Mouse (Mus musculus): ENCODE results near the gene Grcc10. TPM values are rescaled to one million over a fixed set of nuclear protein-coding genes. Genes with fewer than 3 reads are reported as not detected.

The Grcc10 gene
- polyA plus RNA-seq, 1 experiment from 2014 or later = 454 TPM

DNA sequence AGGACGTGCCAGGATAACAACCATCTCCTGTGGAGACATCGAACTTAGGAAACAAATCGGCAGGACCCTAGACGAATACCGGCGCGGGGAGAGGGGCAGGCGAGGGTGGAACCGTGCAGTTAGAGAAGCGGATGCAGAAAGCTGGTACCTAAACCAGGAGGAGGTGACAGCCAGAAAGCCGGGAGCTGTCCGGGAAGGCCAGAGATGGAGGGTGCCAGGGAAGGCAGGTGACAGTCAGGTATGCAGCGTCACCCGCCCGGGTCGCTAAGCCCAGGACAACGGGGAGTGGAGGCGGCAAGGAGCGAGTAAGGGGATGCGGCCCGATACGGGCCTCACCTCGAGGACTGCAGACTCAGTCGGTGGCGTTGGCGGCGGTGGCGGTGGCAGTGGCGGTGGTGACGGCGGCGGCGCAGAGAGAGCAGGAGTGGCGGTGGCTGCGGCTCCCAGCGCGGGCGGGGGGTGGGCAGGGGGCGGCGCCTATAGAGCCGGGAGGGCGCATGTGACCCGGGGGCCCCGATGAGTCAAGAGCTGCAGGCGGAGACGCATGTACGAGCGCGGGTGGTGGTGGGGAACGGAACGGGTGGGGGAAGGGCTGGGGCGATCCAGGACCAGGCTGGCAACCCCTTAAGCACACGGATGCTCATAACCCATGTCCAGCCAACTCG is 28.1 kb upstream of the Grcc10 start, which contains the start of gene Eno2:
Gene Eno2 (minus strand): TSS at position 573 of the 665 bp plus-strand sequence.
- Histone ChIP-seq H3K4me3 (peak within 1 kb of the TSS; percentile 64), H3K9me3 (no peaks in the 10 kb centered on the region), H3K4me1 (peaks cover 33% of the 10 kb centered on the region), H3K27ac (replicated peaks) (peak within 1 kb of the TSS; percentile 71), H3K36me3 (replicated peaks) (no peaks in the 10 kb centered on the region), H3K27me3 (replicated peaks; ENCODE audit: low read depth, poor library complexity, severe bottlenecking) (peaks cover 85% of the 10 kb centered on the region)
- WGBS = under 1% methylated on average over 54 of the region's 54 CpGs
- DNase-seq (ENCODE audit: low spot score) = peak; percentile 79

DNA sequence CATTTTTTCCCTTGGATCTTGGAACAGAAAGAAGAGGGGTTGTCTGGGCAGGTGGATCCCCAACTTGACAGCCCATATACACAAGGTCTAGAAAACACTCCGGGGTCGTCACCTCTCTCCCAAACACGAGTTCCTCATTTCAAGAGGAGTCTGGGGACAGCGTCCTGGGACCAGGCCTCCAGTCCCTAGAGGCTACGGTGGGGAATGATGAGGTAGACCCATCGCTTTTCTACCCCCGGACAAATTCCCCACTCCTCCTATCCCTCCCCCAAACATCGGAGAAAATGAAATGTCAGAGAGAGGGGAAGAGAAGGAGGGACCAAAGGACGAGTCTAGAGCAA is 27.5 kb upstream of the Grcc10 start:
- no peaks in the 10 kb centered on the region for H3K9me3 ChIP-seq
- H3K27me3 ChIP-seq (replicated peaks; ENCODE audit: low read depth, poor library complexity, severe bottlenecking) = peaks cover 85% of the 10 kb centered on the region
- H3K4me1 ChIP-seq = peaks cover 33% of the 10 kb centered on the region
- peak overlapping the region; percentile 51 for H3K27ac ChIP-seq (replicated peaks)
- 4% methylated on average over 9 of the region's 9 CpGs for WGBS
- H3K36me3 ChIP-seq (replicated peaks) = no peaks in the 10 kb centered on the region
- H3K4me3 ChIP-seq = peak overlapping the region; percentile 64
- DNase-seq (ENCODE audit: low spot score) = no peak

DNA sequence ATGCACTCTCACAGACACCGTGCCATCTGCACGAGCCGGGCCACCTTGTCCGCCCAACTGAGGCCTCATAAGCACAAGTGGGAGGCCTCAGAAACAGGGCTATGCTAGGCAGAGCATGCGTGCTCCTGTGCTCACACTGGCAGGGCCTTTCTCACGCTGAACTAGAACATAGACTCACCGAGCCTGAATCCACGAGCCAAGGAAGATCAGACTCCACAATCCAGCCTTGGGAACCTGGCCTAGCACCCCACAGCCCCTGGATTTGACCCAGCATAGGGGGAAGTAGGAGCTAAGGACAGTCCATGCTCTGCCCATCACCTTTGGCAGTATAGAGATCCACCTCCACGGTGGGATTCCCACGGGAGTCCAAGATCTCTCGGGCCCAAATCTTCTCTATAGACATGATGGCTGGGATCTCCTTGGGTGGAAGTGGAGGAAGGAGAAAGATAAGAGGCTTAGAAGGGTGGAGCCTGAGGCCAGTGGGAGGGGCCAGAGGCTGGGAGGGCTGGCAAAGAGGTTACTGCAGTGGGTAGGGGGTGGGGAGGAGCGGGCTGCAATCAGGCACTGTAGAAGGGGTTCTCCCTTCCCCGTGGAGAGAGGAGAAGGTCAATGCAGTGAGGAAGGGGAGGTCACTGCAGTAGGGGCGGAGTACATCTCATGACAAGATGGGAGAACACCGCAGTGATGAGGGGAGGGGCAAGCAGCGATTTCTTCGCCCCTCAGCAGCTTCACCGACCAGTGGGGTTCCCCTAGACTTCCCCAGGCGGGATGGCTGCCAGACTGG is 26.9 kb upstream of the Grcc10 start:
- Histone ChIP-seq H3K4me3 (peak overlapping the region; percentile 64), H3K9me3 (no peaks in the 10 kb centered on the region), H3K27me3 (replicated peaks; ENCODE audit: low read depth, poor library complexity, severe bottlenecking) (peaks cover 86% of the 10 kb centered on the region), H3K27ac (replicated peaks) (peak overlapping the region; percentile 51), H3K4me1 (peaks cover 33% of the 10 kb centered on the region), H3K36me3 (replicated peaks) (no peaks in the 10 kb centered on the region)
- 20% methylated on average over 19 of the region's 19 CpGs for WGBS
- peak; percentile 38 for DNase-seq (ENCODE audit: low spot score)

DNA sequence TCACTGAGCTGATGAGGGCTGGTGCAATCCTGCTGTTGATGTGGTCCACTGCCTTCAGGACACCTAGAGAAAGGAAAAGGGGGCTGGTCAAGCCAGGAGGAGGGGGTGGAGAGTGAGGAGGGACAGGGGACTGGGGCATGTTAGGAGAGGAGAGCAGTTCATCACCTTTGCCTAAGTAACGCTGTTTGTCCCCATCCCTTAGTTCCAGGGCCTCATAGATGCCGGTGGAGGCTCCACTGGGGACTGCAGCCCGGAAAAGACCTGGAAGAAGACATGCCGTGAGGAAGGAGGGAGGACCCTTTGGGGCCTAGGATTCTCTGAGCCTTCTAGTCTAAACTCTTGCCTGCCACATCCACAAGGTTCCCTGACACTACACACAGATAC is 26.4 kb upstream of the Grcc10 start:
- DNase-seq (ENCODE audit: low spot score) = no peak
- Histone ChIP-seq H3K4me1 (peaks cover 33% of the 10 kb centered on the region), H3K27me3 (replicated peaks; ENCODE audit: low read depth, poor library complexity, severe bottlenecking) (peaks cover 86% of the 10 kb centered on the region), H3K9me3 (no peaks in the 10 kb centered on the region), H3K27ac (replicated peaks) (peak overlapping the region; percentile 40), H3K4me3 (peak overlapping the region; percentile 11; the same call in 1 of the 2 replicates), H3K36me3 (replicated peaks) (no peaks in the 10 kb centered on the region)
- WGBS = 25% methylated on average over 4 of the region's 4 CpGs

DNA sequence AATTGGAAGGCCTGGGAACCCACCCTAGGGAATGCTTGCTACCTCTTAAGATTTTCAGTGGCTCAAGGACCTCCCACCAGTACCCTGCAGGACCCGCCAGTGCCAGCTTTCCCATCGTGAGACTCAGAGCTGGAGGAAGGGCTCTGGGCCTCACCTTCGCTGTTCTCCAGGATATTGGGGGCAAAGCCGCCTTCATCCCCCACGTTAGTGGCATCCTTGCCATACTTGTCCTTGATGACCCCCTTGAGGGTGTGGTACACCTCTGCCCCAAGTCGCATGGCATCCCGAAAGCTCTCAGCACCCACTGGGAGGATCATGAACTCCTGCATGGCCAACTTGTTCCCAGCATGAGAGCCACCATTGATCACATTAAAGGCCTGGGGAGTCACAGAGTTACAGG is 24.8 kb upstream of the Grcc10 start:
- Histone ChIP-seq H3K36me3 (replicated peaks) (no peaks in the 10 kb centered on the region), H3K27me3 (replicated peaks; ENCODE audit: low read depth, poor library complexity, severe bottlenecking) (peaks cover 80% of the 10 kb centered on the region), H3K4me3 (no peak overlapping the region), H3K4me1 (peaks cover 33% of the 10 kb centered on the region), H3K9me3 (no peaks in the 10 kb centered on the region), H3K27ac (replicated peaks) (no peak overlapping the region)
- DNase-seq (ENCODE audit: low spot score) = no peak
- 81% methylated on average over 7 of the region's 7 CpGs for WGBS

DNA sequence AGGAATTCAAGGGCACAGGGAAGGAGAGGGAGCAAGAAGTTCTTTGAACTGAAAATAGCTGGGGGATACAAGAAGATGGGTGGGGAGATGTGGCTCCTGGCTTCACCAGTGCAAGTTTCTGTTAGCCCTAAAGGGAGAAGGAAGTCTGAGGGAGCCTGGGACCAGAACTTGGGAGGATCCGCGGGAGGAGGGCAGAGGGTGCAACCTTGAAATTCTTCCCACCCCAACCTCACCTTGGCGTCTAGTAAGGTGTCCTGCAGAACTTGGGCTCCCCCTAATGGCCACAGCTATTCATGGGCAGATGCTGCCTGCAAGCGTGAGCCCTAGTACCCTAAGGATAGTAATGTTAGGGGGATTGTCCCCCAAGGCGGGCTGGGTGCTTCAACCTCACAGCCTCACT is 18.1 kb upstream of the Grcc10 start:
- 3% methylated on average over 5 of the region's 5 CpGs for WGBS
- DNase-seq (ENCODE audit: low spot score) = peak; percentile 87
- Histone ChIP-seq H3K27ac (replicated peaks) (peak overlapping the region; percentile 98), H3K4me1 (peaks cover 45% of the 10 kb centered on the region), H3K27me3 (replicated peaks; ENCODE audit: low read depth, poor library complexity, severe bottlenecking) (peaks cover 24% of the 10 kb centered on the region; the same call in 1 of the 2 replicates), H3K4me3 (peak overlapping the region; percentile 81), H3K9me3 (no peaks in the 10 kb centered on the region), H3K36me3 (replicated peaks) (no peaks in the 10 kb centered on the region)

DNA sequence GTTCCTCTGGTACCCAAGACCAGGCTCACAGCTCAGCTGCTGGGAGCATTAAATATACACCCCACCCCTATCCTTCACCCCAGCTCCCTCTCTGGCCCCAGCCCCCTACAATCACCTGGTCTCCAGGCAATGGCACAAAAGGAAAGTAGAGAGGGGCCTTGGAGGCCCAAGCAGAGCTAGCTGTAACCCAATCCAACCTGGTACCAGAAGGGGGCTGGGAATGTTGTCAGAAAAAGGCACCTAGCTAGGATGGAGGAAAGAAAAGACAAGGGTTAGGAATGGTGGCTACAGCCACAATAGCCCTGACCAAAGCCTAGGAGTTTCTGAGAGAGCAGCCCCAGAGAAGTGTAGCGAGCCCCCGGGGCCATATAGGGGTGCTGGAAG is 17.7 kb upstream of the Grcc10 start:
- Histone ChIP-seq H3K4me3 (peak overlapping the region; percentile 81), H3K4me1 (peaks cover 46% of the 10 kb centered on the region), H3K9me3 (no peaks in the 10 kb centered on the region), H3K36me3 (replicated peaks) (no peaks in the 10 kb centered on the region), H3K27ac (replicated peaks) (peak overlapping the region; percentile 98), H3K27me3 (replicated peaks; ENCODE audit: low read depth, poor library complexity, severe bottlenecking) (peaks cover 19% of the 10 kb centered on the region; the same call in 1 of the 2 replicates)
- DNase-seq (ENCODE audit: low spot score) = no peak
- 56% methylated on average over 2 of the region's 2 CpGs for WGBS

DNA sequence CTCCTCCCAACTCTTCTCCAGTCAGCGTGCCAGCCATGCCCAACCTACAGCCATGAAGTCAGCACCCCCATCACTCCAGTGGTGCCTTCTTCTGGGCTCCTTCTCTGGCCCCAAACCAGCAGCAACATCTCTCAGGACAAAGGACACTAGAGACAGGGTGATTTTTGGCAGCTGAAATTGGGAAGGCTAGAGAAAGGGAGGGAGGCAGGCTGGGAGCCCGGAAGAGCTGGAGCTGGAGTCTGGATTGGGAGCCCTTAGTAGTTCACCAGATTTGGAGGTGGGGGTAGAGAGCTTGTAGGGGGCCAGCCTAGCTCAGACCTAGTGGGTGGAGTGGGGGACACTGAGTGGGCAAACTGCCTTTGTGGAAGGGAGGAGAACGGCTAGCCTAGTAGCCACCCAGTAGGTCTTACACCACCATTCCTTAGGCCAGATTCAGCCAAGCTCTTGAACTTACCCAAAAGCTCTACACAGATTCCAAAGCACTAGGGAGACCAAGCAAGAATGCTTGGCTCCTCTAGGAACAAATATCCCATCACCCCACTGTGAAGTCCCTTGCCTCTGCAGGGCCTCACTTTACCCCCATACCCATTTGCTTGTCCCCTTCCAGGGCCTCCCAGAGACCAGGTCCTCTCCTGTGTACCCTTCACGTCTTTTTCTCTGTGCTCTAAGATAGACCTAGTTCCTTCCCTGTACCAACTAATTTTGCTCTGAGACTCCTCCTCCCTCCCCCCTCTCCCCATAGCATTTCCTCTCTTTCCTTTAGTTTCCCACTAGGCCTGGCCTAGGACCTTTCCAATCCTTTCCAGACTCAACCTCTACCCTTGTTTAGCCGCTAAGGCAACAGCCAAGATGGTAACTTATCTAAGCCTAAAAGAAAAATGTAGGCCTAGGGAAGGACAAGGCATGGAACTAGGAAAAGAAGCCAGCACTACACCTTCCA is 17.0 kb upstream of the Grcc10 start:
- H3K27me3 ChIP-seq (replicated peaks; ENCODE audit: low read depth, poor library complexity, severe bottlenecking) = peaks cover 13% of the 10 kb centered on the region; the same call in 1 of the 2 replicates
- H3K36me3 ChIP-seq (replicated peaks) = peaks cover 2% of the 10 kb centered on the region; the same call in 1 of the 2 replicates
- no peaks in the 10 kb centered on the region for H3K9me3 ChIP-seq
- H3K27ac ChIP-seq (replicated peaks) = peak overlapping the region; percentile 98
- H3K4me1 ChIP-seq = peaks cover 46% of the 10 kb centered on the region
- H3K4me3 ChIP-seq = peak overlapping the region; percentile 81
- 27% methylated on average over 5 of the region's 5 CpGs for WGBS
- DNase-seq (ENCODE audit: low spot score) = peak; percentile 62

DNA sequence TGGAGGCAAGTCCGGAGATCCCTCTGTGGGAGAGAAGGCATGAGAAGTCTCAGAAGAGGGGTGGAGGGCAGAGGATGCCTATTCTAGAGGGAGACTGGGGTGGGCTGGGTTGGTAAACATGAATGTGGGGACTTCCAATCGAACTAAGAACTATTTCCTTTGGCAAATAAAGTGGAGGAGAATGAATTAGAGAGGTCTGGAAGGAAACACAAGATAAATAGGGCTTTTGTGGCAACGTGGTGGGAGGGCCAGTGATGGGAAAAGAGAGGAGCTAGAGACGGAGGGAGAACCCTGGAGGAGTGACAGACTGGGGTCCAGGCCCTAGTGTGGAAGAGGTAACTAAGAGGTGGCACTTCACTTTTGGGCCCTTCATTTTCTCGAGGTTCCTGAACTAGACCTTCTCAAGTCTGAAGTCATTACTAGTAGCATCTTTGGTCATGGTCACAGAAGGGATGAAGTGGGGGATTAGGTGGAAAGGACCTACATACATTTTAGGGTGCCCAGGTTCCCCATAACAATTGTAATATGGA is 16.2 kb upstream of the Grcc10 start:
- Histone ChIP-seq H3K4me3 (peak overlapping the region; percentile 81), H3K36me3 (replicated peaks) (peaks cover 9% of the 10 kb centered on the region), H3K4me1 (peaks cover 46% of the 10 kb centered on the region), H3K27ac (replicated peaks) (peak overlapping the region; percentile 98), H3K27me3 (replicated peaks; ENCODE audit: low read depth, poor library complexity, severe bottlenecking) (peaks cover 5% of the 10 kb centered on the region; the same call in 1 of the 2 replicates), H3K9me3 (no peaks in the 10 kb centered on the region)
- WGBS = 3% methylated on average over 5 of the region's 5 CpGs
- DNase-seq (ENCODE audit: low spot score) = no peak

DNA sequence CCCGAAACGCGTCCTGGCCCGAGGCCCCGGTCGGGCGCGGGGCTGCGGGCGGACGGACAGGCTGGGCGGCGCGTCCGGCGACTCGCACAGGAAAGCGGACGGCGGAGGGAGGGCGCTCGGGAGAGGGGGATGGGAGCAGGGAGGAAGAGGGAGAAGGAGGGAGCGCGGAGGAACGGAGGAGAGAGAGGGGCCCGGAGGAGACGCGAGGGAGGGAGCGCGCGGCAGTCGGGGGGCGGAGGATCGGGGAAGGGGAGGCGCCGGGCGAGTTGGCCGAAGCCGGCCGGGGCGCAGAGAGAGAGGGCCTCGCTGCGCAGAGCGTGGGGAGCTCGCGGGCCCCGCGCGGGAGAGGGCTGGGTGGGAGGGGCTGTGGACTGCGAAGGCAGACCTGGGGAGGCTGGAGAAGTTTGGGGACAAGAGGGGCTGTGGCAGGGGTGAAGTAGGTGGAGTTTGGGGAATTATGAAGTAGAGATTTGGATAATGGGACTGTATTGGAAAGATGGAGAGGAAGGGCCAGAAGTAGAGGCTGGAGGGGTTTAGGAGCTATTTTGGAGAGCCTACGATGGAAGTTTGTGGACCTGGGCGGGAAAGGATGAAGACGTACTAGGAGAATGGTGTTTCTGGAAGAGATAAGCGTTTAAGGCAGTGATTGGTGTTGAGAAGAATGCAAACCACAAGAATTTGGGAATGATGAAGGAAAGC is 15.6 kb upstream of the Grcc10 start:
- Histone ChIP-seq H3K27ac (replicated peaks) (peak overlapping the region; percentile 98), H3K4me1 (peaks cover 46% of the 10 kb centered on the region), H3K9me3 (no peaks in the 10 kb centered on the region), H3K36me3 (replicated peaks) (peaks cover 15% of the 10 kb centered on the region), H3K4me3 (peak overlapping the region; percentile 81), H3K27me3 (replicated peaks; ENCODE audit: low read depth, poor library complexity, severe bottlenecking) (no peaks in the 10 kb centered on the region; the same call in 1 of the 2 replicates)
- whole genome bisulfite sequencing = under 1% methylated on average over 54 of the region's 54 CpGs
- peak; percentile 91 for DNase-seq (ENCODE audit: low spot score)

DNA sequence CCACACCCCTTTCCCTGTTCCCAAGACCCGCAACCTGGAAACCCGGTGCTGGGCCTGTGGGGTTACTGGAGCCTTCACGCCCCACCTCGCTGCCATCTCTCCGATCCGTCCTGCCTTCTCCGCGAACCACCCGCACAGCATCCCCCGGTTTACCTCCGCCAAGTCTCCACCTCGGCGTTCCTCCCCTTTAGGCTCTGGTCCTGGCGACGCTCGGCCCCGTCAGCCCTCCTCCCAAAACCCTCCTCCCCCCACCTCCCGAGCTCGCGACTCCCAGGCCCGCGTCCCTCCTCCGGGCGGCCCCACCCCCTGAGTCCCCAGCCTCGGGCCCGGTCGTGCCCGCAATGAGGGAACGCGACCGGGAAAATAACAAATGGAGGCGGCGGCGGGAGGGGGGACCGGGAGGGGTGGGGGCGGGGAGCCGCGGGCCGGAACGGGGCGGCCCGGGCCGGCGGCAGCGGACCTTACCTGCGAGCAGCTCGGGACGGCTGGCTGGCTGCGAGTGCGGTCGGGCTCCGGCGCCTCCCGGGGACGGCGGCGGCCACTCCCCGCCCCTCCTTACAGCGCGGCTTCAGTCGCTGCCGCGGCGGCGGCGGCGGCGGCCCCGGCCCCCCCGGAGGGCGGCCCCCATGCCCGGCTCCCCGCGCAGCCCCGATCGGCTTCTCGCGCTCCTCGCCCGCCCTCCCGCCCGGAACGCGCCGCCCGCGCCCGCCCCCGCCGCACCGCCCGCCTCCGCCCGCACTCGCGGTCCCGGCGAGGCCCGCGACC is 14.8 kb upstream of the Grcc10 start, which contains the start of the genes Gm45234 and Atn1:
Gene Gm45234 (minus strand): TSS at position 191 of the 765 bp plus-strand sequence.
Gene Atn1 (minus strand): TSS at position 694 of the 765 bp plus-strand sequence.
- Histone ChIP-seq H3K9me3 (no peaks in the 10 kb centered on the region), H3K36me3 (replicated peaks) (peaks cover 21% of the 10 kb centered on the region), H3K27me3 (replicated peaks; ENCODE audit: low read depth, poor library complexity, severe bottlenecking) (no peaks in the 10 kb centered on the region), H3K4me1 (peaks cover 46% of the 10 kb centered on the region), H3K27ac (replicated peaks) (peak within 1 kb of the TSS; percentile 98), H3K4me3 (peak within 1 kb of the TSS; percentile 81)
- 2% methylated on average over 91 of the region's 100 CpGs for WGBS
- DNase-seq (ENCODE audit: low spot score) = peak; percentile 86

Measured in embryonic facial prominence, embryonic 10.5 days (tissue).